Mouse (Mus musculus): Measurements from ENCODE around the gene Clec2l. TPM values are rescaled to one million over a fixed set of nuclear protein-coding genes. Genes with fewer than 3 reads are reported as not detected.

Clec2l gene
- total RNA-seq (2021): 100 to 1,000 TPM; 118 to 129 TPM
- long read RNA-seq, experiment 1, transcript Clec2l-201 (5 exons, 1,428 nt): major isoform, 276 of 312 reads
- long read RNA-seq, experiment 1, partial matches to known transcripts: 21 of 312 reads
- long read RNA-seq, experiment 1, other reads (novel, unspliced or antisense): 15 of 312 reads
- long read RNA-seq, experiment 2, transcript Clec2l-201 (5 exons, 1,428 nt): major isoform, 201 of 234 reads
- long read RNA-seq, experiment 2, partial matches to known transcripts: 28 of 234 reads
- long read RNA-seq, experiment 2, other reads (novel, unspliced or antisense): 5 of 234 reads

- DNase-seq (ENCODE audit: low spot score in 2 of 2): peak in 1 of 2 experiments; percentile 41
Measured at GRCm38 (mm10) chr6:38662714-38663615, at the start of gene Clec2l. Gene Clec2l (plus strand): TSS chr6:38663069.

GRCm38 (mm10) chr6:38622406-38622805, 40.5 kb upstream of the Clec2l start:
- peak in 1 of 2 experiments; percentile 33 for DNase-seq (ENCODE audit: low spot score in 2 of 2)
- intact Hi-C loops (cut with DNase I): no loop called here

More at GRCm38 (mm10) chr6:38662714-38663615, at the start of gene Clec2l:
- intact Hi-C loops (cut with DNase I): no loop called here

GRCm38 (mm10) chr6:38623457-38623856, 39.4 kb upstream of the Clec2l start:
- intact Hi-C loops (cut with DNase I): no loop called here
- no peak for DNase-seq (ENCODE audit: low spot score in 2 of 2)

GRCm38 (mm10) chr6:38624439-38624838, 38.4 kb upstream of the Clec2l start:
- DNase-seq (ENCODE audit: low spot score in 2 of 2): peak in 1 of 2 experiments; percentile 35
- intact Hi-C loops (cut with DNase I): no loop called here

- intact Hi-C loops (cut with DNase I): no loop called here
- DNase-seq (ENCODE audit: low spot score in 2 of 2): no peak
Measured at GRCm38 (mm10) chr6:38626086-38626485, 36.8 kb upstream of the Clec2l start.

- DNase-seq (ENCODE audit: low spot score in 2 of 2): no peak
- intact Hi-C loops (cut with DNase I): no loop called here
Measured at GRCm38 (mm10) chr6:38627081-38627480, 35.8 kb upstream of the Clec2l start.

- DNase-seq (ENCODE audit: low spot score in 2 of 2): no peak
- intact Hi-C loops (cut with DNase I): no loop called here
Measured at GRCm38 (mm10) chr6:38627486-38627885, 35.4 kb upstream of the Clec2l start.

GRCm38 (mm10) chr6:38629556-38629955, 33.3 kb upstream of the Clec2l start:
- intact Hi-C loops (cut with DNase I): no loop called here
- DNase-seq (ENCODE audit: low spot score in 2 of 2): no peak

GRCm38 (mm10) chr6:38632826-38633225, 30.0 kb upstream of the Clec2l start:
- DNase-seq (ENCODE audit: low spot score in 2 of 2): no peak
- intact Hi-C loops (cut with DNase I): no loop called here

- intact Hi-C loops (cut with DNase I): no loop called here
- no peak for DNase-seq (ENCODE audit: low spot score in 2 of 2)
Measured at GRCm38 (mm10) chr6:38634461-38634860, 28.4 kb upstream of the Clec2l start.

- peak in 1 of 2 experiments; percentile 23 for DNase-seq (ENCODE audit: low spot score in 2 of 2)
- intact Hi-C loops (cut with DNase I): no loop called here
Measured at GRCm38 (mm10) chr6:38635941-38636851, 26.7 kb upstream of the Clec2l start.

- intact Hi-C loops (cut with DNase I): no loop called here
- DNase-seq (ENCODE audit: low spot score in 2 of 2): peak in 1 of 2 experiments; percentile 35
Measured at GRCm38 (mm10) chr6:38636852-38637618, 25.8 kb upstream of the Clec2l start, which contains the start of gene Klrg2. Gene Klrg2 (minus strand): TSS chr6:38637242.

GRCm38 (mm10) chr6:38640401-38640800, 22.5 kb upstream of the Clec2l start:
- peak in 1 of 2 experiments; percentile 48 for DNase-seq (ENCODE audit: low spot score in 2 of 2)
- intact Hi-C loops (cut with DNase I): no loop called here

- intact Hi-C loops (cut with DNase I): no loop called here
- no peak for DNase-seq (ENCODE audit: low spot score in 2 of 2)
Measured at GRCm38 (mm10) chr6:38641228-38641627, 21.6 kb upstream of the Clec2l start.

GRCm38 (mm10) chr6:38641645-38642044, 21.2 kb upstream of the Clec2l start:
- intact Hi-C loops (cut with DNase I): no loop called here

GRCm38 (mm10) chr6:38642593-38642992, 20.3 kb upstream of the Clec2l start:
- no peak for DNase-seq (ENCODE audit: low spot score in 2 of 2)
- intact Hi-C loops (cut with DNase I): no loop called here

More at GRCm38 (mm10) chr6:38641645-38642044, 21.2 kb upstream of the Clec2l start:
- no peak for DNase-seq (ENCODE audit: low spot score in 2 of 2)

GRCm38 (mm10) chr6:38643039-38643438, 19.8 kb upstream of the Clec2l start:
- DNase-seq (ENCODE audit: low spot score in 2 of 2): no peak
- intact Hi-C loops (cut with DNase I): no loop called here

GRCm38 (mm10) chr6:38649545-38649944, 13.3 kb upstream of the Clec2l start:
- intact Hi-C loops (cut with DNase I): no loop called here
- DNase-seq (ENCODE audit: low spot score in 2 of 2): no peak

Data from left cerebral cortex, postnatal 14 days (tissue).